Mouse (Mus musculus) kidney, embryonic 15.5 days (tissue): Measurements from ENCODE around the gene Fpr2. TPM values are rescaled to one million over a fixed set of nuclear protein-coding genes. Genes with fewer than 3 reads are reported as not detected.
"Not testable (repeated sequence)": the region's sequence is repeated elsewhere in the genome, so short reads cannot be mapped to it uniquely, and the experiment has no call there.

Source experiments
- ATAC-seq: fragments of 200-750 bp; cut with Nextera tagmentation; replicated peaks from 2 replicates; pipeline ENCODE4 v1.8.0; 2017; ENCODE audit warnings: moderate TSS enrichment; ENCODE audit not compliant: low FRiP score
- H3K27ac ChIP-seq: fragments of 300-500 bp; sonication (generic); 2 replicates; pipeline ENCODE4 v1.5.1; 2015; ENCODE audit warnings: mild to moderate bottlenecking, inconsistent platforms
- H3K27me3 ChIP-seq: fragments of 300-500 bp; sonication (generic); 2 replicates; pipeline ENCODE4 v1.6.1; 2015; ENCODE audit warnings: inconsistent platforms
- H3K36me3 ChIP-seq: fragments of 300-500 bp; sonication (generic); 2 replicates; pipeline ENCODE4 v1.6.1; 2015; ENCODE audit warnings: inconsistent platforms
- H3K4me1 ChIP-seq: fragments of 300-500 bp; sonication (generic); 2 replicates; pipeline ENCODE4 v1.6.1; 2015; ENCODE audit warnings: inconsistent platforms
- H3K4me2 ChIP-seq: fragments of 300-500 bp; sonication (generic); 2 replicates; pipeline ENCODE4 v1.6.1; 2015; ENCODE audit warnings: moderate library complexity, mild to moderate bottlenecking, inconsistent platforms
- H3K4me3 ChIP-seq: fragments of 300-500 bp; sonication (generic); replicated peaks from 2 replicates; pipeline ENCODE4 v1.5.1; 2015; ENCODE audit warnings: mild to moderate bottlenecking, inconsistent platforms
- H3K9ac ChIP-seq: fragments of 300-500 bp; sonication (generic); 2 replicates; pipeline ENCODE4 v1.6.1; 2015; ENCODE audit warnings: mild to moderate bottlenecking, inconsistent platforms
- H3K9me3 ChIP-seq: fragments of 300-500 bp; sonication (generic); replicated peaks from 2 replicates; pipeline ENCODE4 v1.6.1; 2016; ENCODE audit warnings: inconsistent platforms
- WGBS: fragments of 180-500 bp; shearing (Covaris S2); methylation state at CpG from one replicate; pipeline ENCODE4 v1.1.7; 2015; ENCODE audit warnings: mixed read lengths; 5-methylcytosine and 5-hydroxymethylcytosine counted together
- polyA plus RNA-seq: library from polyadenylated mRNA; unstranded; fragments of >200 nt; fragmentation: Nextera tagmentation; extraction: Ambion mirVana; gene quantifications from 2 replicates; pipeline ENCODE4 v1.2.1, GENCODE M21; 2015

Fpr2 gene
- 0.60 and 0.73 TPM in 2 replicates for polyA plus RNA-seq

DNA sequence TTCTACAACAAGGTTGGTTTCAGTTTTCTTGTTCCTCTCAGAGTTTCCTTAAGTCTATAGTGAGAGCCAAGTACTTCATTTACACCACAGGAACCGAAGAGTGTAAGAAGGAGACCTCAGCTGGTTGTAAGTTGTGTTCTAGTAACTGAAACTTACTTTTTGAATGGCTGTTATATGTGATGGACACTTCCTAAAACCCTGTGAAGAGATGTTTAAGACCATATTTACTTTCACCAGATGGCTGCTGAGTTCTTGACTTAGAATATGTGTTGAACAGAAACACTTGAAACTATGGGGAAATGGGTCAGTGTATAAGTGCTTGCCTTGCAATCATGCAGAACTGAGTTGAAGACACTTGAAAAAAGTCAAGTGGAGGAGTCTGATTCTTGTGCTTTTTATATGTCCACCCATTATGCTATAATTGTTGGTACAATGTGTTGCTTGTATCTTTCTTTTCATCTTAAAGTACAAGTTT is at the start of gene Fpr2, which contains the start of gene Fpr3:
Fpr2 (plus strand) TSS at position 51 of the 475 bp plus-strand sequence.
Fpr3 (plus strand) TSS at position 79 of the 475 bp plus-strand sequence.
- H3K4me1 ChIP-seq, result no peaks in the 10 kb centered on the region
- H3K36me3 ChIP-seq, result no peaks in the 10 kb centered on the region
- H3K9ac ChIP-seq, result no peak within 1 kb of the TSS
- ATAC-seq, result no peak
- H3K9me3 ChIP-seq, result no peaks in the 10 kb centered on the region
- H3K4me2 ChIP-seq, result no peak within 1 kb of the TSS
- 63% methylated on average over 1 of the region's 1 CpGs for WGBS
- H3K27me3 ChIP-seq, result 0 out of 2 replicates have a peak, but pooled peaks cover 2% of the 10 kb centered on the region
- no peak within 1 kb of the TSS for H3K27ac ChIP-seq
- H3K4me3 ChIP-seq, result no peak within 1 kb of the TSS

DNA sequence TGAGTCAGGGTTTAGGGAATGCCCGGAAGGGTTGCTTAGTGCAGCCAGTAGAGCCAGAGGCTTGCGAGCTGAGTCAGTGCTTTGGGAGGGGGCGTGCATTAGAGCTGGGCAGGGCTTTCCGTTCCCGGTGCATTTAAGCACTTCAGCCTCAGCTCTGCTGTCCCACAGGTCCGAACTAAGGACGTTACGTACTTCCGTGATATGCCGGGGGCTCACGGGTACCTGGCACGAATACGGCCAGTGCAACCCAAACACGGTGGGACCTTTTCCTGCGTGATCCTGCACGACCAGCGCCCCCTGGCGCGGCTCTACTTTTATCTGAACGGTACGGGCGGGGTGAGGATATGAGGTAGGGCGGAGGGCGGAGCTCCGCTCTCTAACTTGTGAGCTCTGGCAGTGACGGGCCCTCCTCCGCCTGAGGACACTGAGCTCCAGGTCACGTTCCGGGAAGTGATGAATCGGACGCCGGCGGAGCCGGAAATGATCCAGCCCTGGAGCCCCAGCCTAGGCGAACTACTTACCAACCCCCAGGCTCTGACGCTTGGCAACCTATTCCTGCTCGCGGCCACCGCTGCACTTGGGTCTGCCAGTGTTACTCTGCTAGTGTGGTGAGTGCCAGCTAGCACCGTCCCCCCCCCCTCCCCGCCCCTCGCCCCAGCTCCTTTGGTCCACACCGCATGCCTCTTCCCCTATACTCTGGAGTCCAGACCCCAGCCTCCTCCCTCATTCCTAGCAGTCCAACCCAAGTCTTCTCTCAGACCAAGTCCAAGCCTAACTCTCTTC is 49.5 kb upstream of the Fpr2 start:
- Histone ChIP-seq H3K36me3 (peaks cover 76% of the 10 kb centered on the region), H3K27me3 (no peaks in the 10 kb centered on the region), H3K9me3 (no peaks in the 10 kb centered on the region), H3K27ac (peak overlapping the region; percentile 91), H3K4me1 (peaks cover 54% of the 10 kb centered on the region), H3K4me2 (peak overlapping the region; percentile 71), H3K9ac (peak overlapping the region; percentile 47), H3K4me3 (peak overlapping the region; percentile 49)
- ATAC-seq, result peak; percentile 98
- WGBS, result under 1% methylated on average over 41 of the region's 43 CpGs

DNA sequence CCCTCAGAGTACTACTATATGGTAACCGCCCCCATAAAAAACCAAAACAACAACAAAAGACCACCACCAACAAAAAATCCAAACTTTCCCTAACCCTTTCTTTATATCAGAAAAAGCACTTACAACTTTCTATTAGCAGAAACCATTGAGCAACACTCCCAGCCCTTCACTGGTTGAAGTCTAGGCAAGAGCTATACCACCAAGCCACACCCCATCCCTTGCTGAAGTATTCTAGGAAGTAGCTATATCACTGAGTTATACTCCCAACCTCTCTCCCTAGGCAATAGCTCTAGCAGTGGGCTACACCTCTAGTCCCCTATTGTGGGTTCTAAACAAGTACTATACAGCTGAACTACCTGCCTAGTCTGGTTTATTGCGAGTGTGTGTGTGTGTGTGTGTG is 48.3 kb upstream of the Fpr2 start:
- no peak for ATAC-seq

DNA sequence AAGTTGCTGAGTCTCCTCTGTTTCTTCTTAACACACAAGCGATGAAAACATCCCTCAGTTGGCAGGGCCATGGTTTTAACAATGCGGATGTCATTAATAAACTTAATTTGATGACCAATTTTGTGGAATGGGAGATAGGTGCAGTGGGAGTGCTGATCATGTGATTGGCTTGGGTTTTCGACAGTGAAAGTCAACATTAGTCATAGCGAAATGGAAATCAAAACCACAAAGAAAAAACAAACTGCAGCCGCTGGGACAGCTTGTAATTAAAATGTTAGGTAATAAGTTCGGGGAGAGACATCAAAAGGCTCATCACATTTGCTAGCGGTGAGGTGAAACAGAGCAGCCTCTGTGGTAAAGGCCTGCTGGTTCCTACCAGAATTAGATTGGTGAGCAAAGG is 46.8 kb upstream of the Fpr2 start:
- H3K27ac ChIP-seq, result no peak overlapping the region
- H3K4me1 ChIP-seq, result peaks cover 29% of the 10 kb centered on the region
- 89% methylated on average over 7 of the region's 7 CpGs for WGBS
- no peaks in the 10 kb centered on the region for H3K9me3 ChIP-seq
- no peak for ATAC-seq
- peaks cover 51% of the 10 kb centered on the region for H3K36me3 ChIP-seq
- H3K4me2 ChIP-seq, result no peak overlapping the region
- no peak overlapping the region for H3K4me3 ChIP-seq
- no peaks in the 10 kb centered on the region for H3K27me3 ChIP-seq
- H3K9ac ChIP-seq, result no peak overlapping the region

More for the DNA sequence above, 48.3 kb upstream of the Fpr2 start:
- no peaks in the 10 kb centered on the region for H3K9me3 ChIP-seq
- H3K9ac ChIP-seq, result no peak overlapping the region
- WGBS, result 91% methylated on average over 2 of the region's 2 CpGs
- H3K4me1 ChIP-seq, result peaks cover 45% of the 10 kb centered on the region
- peaks cover 65% of the 10 kb centered on the region for H3K36me3 ChIP-seq
- H3K4me3 ChIP-seq, result no peak overlapping the region
- no peaks in the 10 kb centered on the region for H3K27me3 ChIP-seq
- H3K27ac ChIP-seq, result no peak overlapping the region
- H3K4me2 ChIP-seq, result no peak overlapping the region

DNA sequence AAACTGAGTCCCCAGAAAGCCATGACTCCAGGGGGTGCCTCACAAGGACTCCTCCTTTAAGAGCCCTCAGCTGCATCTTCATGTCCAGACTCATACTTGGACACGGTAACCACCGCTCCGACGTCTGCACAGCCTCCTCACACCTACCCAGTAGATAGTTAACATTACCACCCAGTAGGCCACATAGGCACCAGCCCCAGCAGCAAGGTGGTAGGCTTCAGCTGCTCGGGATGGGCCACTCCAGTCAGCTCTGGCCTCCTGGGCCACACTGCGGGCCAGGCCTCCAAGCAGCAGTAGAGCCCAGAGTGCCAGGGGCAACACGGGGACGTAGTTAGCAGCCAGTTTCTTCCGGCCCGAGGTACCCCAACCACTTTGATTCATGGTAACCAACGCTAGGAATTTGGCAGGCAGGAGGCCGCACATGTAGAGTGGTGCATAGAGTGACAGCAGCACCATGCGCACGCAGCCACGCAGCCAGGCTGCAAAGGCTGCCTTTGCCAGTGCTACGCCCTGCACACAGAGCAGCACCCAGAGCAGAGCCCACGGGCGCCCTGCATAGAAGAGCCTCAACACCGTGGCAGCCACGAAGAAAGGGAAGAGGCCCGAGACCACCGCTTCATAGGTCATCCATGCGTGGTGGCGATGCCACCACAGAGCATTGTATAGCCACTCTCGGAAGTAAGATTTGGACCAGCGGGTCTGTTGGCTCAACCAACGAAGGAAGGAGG is 43.9 kb upstream of the Fpr2 start:
- Histone ChIP-seq H3K27ac (no peak overlapping the region), H3K4me3 (no peak overlapping the region), H3K36me3 (peaks cover 40% of the 10 kb centered on the region), H3K27me3 (no peaks in the 10 kb centered on the region), H3K4me2 (no peak overlapping the region), H3K9me3 (no peaks in the 10 kb centered on the region), H3K4me1 (peaks cover 7% of the 10 kb centered on the region; the same call in 1 of the 2 replicates), H3K9ac (no peak overlapping the region)
- 75% methylated on average over 27 of the region's 27 CpGs for WGBS
- peak; percentile 37; the same call in 1 of the 2 replicates for ATAC-seq

DNA sequence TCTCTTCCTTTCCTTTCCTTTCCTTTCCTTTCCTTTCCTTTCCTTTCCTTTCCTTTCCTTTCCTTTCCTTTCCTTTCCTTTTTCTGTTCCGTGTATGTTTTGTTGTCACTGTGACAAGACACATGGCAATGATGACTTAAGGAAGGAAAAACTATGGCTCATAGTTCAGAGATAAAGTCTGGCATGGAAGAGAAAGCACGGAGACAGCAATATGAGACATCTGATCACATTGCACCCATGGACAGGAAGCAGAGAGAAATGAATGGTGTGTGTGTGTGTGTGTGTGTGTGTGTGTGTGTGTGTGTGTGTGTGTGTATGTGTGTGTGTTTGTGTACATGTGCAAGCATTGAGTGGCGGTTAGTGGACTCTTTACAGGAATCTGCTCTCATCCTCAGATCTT is 43.0 kb upstream of the Fpr2 start:
- WGBS, result 83% methylated on average over 3 of the region's 3 CpGs
- ATAC-seq, result not testable (repeated sequence)

DNA sequence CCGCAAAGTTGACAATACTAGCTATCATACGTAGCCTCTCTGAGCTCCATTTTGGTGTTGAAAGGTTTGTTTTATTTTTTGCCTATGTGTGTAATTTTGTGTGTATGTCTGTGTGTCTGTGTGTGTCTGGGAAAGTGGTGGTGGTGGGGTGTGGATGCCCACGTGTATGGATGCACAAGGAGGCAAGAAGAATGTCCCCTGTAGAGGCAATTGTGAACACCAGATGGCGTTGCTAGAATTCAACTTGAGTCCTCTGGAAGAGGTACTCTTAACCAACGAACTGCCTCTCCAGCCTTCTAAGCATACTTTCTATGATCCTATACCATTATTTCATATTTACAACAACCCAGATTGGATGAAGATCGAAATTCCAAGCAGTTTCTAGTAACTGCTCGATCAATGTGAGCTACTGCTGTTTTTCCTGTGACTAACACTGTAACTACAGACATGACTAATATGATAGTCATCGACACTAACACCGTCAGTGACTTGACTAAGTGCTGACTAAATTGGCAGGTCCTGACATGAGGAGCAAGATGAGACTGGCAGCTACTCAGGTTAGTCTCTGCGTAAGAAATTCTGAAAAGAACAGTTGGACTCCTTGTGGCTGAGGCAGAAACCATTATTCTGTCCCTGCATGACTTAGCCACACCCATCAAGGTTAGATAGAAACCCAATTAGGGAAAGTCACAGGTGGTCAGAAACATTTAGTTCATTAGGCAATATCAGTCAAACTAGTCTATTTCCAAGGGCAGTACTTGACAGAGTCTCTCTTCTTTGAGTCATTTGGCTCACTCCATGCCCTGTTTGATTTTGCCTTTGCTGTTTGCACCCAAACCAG is 42.2 kb upstream of the Fpr2 start:
- WGBS, result 74% methylated on average over 10 of the region's 10 CpGs
- peaks cover 11% of the 10 kb centered on the region for H3K27me3 ChIP-seq
- H3K9ac ChIP-seq, result no peak overlapping the region
- H3K36me3 ChIP-seq, result peaks cover 30% of the 10 kb centered on the region
- H3K4me3 ChIP-seq, result no peak overlapping the region
- peaks cover 5% of the 10 kb centered on the region for H3K4me1 ChIP-seq
- H3K4me2 ChIP-seq, result no peak overlapping the region
- no peaks in the 10 kb centered on the region for H3K9me3 ChIP-seq
- no peak overlapping the region for H3K27ac ChIP-seq
- no peak for ATAC-seq

More for the DNA sequence above, 43.0 kb upstream of the Fpr2 start:
- not testable (repeated sequence) for H3K9me3 ChIP-seq, H3K4me3 ChIP-seq, H3K4me1 ChIP-seq, H3K27me3 ChIP-seq, H3K4me2 ChIP-seq, H3K9ac ChIP-seq, H3K27ac ChIP-seq
- peaks cover 38% of the 10 kb centered on the region for H3K36me3 ChIP-seq

DNA sequence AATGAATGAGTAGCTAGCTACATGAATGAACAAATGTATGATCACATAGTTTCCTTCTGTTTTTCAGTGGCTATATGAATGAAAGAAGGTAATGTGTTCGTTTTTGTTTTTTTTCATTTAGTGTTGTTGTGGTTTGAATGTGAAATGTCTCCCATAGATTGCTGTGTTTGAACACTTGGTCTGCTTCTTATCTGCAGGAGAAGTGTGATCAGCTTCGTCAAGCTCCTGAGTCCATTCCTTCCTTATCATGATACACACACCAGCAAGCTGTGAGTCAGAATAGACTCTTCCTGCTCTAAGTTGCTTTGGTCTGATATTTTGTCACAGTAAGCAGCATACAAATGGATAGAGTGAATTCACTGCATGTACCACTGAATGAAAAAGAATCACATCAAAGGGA is 38.6 kb upstream of the Fpr2 start:
- WGBS, result 82% methylated on average over 2 of the region's 2 CpGs
- peaks cover 12% of the 10 kb centered on the region for H3K27me3 ChIP-seq
- no peak for ATAC-seq
- no peak overlapping the region for H3K4me2 ChIP-seq
- peaks cover 5% of the 10 kb centered on the region for H3K4me1 ChIP-seq
- no peak overlapping the region for H3K4me3 ChIP-seq
- H3K36me3 ChIP-seq, result 0 out of 2 replicates have a peak, but pooled peaks cover 5% of the 10 kb centered on the region
- no peak overlapping the region for H3K9ac ChIP-seq
- H3K9me3 ChIP-seq, result no peaks in the 10 kb centered on the region
- no peak overlapping the region for H3K27ac ChIP-seq

DNA sequence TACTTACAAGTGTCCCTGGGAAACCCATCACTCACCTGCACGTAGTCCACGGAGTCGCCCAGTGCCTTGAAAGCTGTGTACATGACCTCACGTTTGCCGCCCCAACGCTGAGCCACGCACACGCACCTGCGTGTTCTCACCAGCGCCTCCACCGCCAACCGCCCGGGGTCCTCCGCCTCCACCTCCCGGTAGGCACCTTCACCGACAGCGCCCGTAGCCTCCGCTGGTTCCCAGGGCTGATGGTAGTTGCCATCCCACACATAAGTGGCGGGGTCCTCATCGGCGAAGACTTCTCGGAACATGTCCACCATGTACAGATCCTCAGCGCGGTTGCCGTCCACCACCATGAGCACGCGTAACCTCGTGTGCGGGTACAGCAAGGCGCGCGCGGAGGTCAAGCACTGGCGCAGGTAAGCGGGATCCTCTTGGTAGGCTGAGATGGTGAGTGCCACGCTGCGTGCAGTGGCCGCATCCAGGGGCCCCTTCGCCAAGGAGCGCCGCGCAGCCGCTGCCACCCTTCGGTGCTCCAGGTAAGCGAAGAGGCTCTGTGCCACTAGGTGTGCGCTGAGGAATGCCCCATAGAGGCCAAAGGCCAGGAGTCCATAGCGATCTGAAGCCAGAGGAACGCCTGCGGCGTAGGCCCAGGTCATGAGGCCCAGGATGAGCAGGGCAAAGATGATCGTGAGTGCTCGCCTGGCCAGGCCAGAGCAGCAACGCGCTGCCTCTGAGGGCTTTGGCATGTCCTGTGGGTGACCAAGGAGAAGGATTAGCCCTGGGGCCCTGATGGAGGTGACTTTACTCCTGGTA is 37.5 kb upstream of the Fpr2 start:
- peak overlapping the region; percentile 20 for H3K4me3 ChIP-seq
- 23% methylated on average over 55 of the region's 55 CpGs for WGBS
- H3K9me3 ChIP-seq, result no peaks in the 10 kb centered on the region
- no peak overlapping the region for H3K27ac ChIP-seq
- H3K9ac ChIP-seq, result no peak overlapping the region
- peak overlapping the region; percentile 55 for H3K4me2 ChIP-seq
- 0 out of 2 replicates have a peak, but pooled peaks cover 5% of the 10 kb centered on the region for H3K36me3 ChIP-seq
- ATAC-seq, result peak; percentile 68
- peaks cover 12% of the 10 kb centered on the region for H3K27me3 ChIP-seq
- H3K4me1 ChIP-seq, result peaks cover 5% of the 10 kb centered on the region

DNA sequence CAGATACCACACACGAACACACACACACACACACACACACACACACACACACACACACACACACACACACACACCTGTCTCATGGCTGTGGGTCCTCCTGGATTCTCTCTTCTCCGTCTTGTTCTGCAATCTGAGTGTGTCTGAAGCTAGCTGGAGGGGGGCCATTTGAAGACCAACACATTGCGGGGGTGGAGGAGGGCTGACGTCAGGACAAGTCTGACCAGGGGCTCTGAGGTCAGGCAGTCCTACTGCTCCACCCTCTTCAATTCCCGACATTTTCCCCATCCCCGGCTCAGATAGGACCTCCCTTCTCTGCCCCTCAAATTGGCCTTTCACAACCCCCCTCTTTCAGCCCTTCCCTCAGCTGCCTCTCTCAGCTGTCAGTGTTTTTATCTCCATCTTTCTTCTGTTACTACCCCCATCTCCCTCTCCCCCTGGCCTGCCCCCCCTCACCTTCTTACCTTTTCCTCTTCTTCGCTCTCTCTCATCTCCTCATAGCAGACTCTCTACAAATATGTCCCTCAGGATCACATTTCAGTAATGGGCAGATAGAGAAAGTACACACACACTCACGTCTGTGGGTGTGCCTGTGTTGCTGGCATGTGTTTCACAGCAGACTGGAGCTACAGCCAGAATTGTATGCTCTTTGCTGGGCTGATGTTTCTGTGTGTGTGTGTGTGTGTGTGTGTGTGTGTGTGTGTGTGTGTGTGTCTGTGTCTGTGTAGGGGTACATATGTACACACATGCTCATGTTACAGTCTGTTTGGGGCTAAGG is 32.4 kb upstream of the Fpr2 start, which contains the start of gene Has1:
Has1 (minus strand) TSS at position 142 of the 775 bp plus-strand sequence.
- ATAC-seq, result no peak
- H3K27ac ChIP-seq, result no peak within 1 kb of the TSS
- H3K9ac ChIP-seq, result no peak within 1 kb of the TSS
- H3K27me3 ChIP-seq, result peaks cover 2% of the 10 kb centered on the region
- peaks cover under 1% of the 10 kb centered on the region for H3K4me1 ChIP-seq
- WGBS, result 35% methylated on average over 8 of the region's 8 CpGs
- no peak within 1 kb of the TSS for H3K4me3 ChIP-seq
- H3K36me3 ChIP-seq, result no peaks in the 10 kb centered on the region
- H3K9me3 ChIP-seq, result no peaks in the 10 kb centered on the region
- H3K4me2 ChIP-seq, result no peak within 1 kb of the TSS
